Comparison of ENCODE assay signal across 9 mouse cellular contexts in the genomic region with DNA sequence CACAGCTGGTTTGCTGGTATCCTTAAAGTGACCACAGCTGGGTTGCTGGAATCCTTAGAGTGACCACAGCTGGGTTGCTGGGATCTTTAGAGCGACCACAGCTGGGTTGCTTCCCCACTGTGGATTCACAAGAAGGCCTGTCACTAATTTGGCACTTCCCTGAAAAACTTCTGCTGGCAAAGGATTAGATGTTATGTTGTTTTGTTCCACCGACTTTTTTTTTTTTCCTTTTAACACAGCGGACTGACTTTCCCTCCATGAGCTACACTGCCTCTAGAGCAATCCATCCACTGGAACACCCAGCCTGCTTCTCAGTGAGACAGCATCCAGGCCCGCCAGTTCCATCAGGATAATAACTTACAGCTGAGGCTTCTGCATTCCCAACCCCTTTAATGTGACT.
DNase-seq lines count a peak whose midpoint lies in the region; ATAC-seq and TF ChIP-seq lines count a peak whose summit lies in the region.
"Had no signal": no experiment of that assay in that cellular context is flagged by ENCODE, and none has a peak within 500 bp of the region (broad histone marks: within the 10 kb centered on the region; RNA-seq: fewer than 3 reads in every experiment).

No protein-coding gene starts in this region.

- intact Hi-C loops in heart, postnatal 36 days (cut with DNase I), result no loop called here

- H3K27me3 ChIP-seq in embryonic facial prominence, embryonic 12.5 days, result no peaks in the 10 kb centered on the region

- no peak overlapping the region for H3K9ac ChIP-seq in embryonic facial prominence, embryonic 12.5 days

- no peak for TF ChIP-seq CTCF in layer of hippocampus, adult 2 months (conservative IDR thresholded peaks at IDR 0.05)

- no peak for DNase-seq in layer of hippocampus, adult 2 months (ENCODE audit: low spot score in 2 of 2)
- DNase-seq in layer of hippocampus, postnatal 10 days (ENCODE audit: low spot score in 2 of 2), result no peak
- DNase-seq in heart, postnatal 36 days, result peak; percentile 13 to 25
- peak; percentile 34 to 78 for DNase-seq in lung, postnatal 4 days
- no peak for DNase-seq in adrenal gland, postnatal 36 days
- no peak for DNase-seq in frontal cortex, postnatal 14 days (ENCODE audit: low spot score in 2 of 2)
- DNase-seq: adrenal gland, postnatal 10 days; right cerebral cortex, adult 18-20 months had no signal

- WGBS in embryonic facial prominence, embryonic 12.5 days, result 12% methylated on average over 4 of the region's 4 CpGs

- H3K4me1 ChIP-seq in embryonic facial prominence, embryonic 12.5 days, result peaks cover 4% of the 10 kb centered on the region; the same call in 1 of the 2 replicates

- H3K36me3 ChIP-seq in embryonic facial prominence, embryonic 12.5 days, result no peaks in the 10 kb centered on the region

- H3K4me3 ChIP-seq in layer of hippocampus, adult 2 months, result no peak overlapping the region
- no peak overlapping the region for H3K4me3 ChIP-seq in embryonic facial prominence, embryonic 12.5 days

- H3K9me3 ChIP-seq in embryonic facial prominence, embryonic 12.5 days, result no peaks in the 10 kb centered on the region

- ATAC-seq in embryonic facial prominence, embryonic 12.5 days (ENCODE audit: insufficient number of reproducible peaks, insufficient read depth, low FRiP score, low TSS enrichment), result 0 out of 2 replicates have a peak, but pooled peaks have one; percentile 22

- H3K27ac ChIP-seq in layer of hippocampus, adult 2 months, result peak overlapping the region; percentile 2; the same call in 1 of the 2 replicates
- no peak overlapping the region for H3K27ac ChIP-seq in embryonic facial prominence, embryonic 12.5 days

- no peak overlapping the region for H3K4me2 ChIP-seq in embryonic facial prominence, embryonic 12.5 days (replicated peaks)

Comparison
In these comparisons a context has a peak if more than half of its experiments do, and no peak if none do; other contexts are left out.
1. DNase-seq: peak in heart, postnatal 36 days (2 of 2) and lung, postnatal 4 days (2 of 2); none in layer of hippocampus, adult 2 months (0 of 2), layer of hippocampus, postnatal 10 days (0 of 2), adrenal gland, postnatal 36 days (0 of 2) and frontal cortex, postnatal 14 days (0 of 2).